Mouse (Mus musculus): ENCODE data around the gene Smurf2. TPM values are rescaled to one million over a fixed set of nuclear protein-coding genes. Genes with fewer than 3 reads are reported as not detected.

Gene Smurf2
- 21.7 TPM for polyA plus RNA-seq (2017; shearing (Covaris generic))

GRCm38 (mm10) chr11:106920551-106921379 is at the start of gene Smurf2:
Gene Smurf2 (minus strand): TSS chr11:106920715.

GRCm38 (mm10) chr11:106788775-106789459 is 131.6 kb downstream of the Smurf2 start, which contains the start of the genes Ddx5 and Cep95:
Gene Ddx5 (minus strand): TSS chr11:106789185.
Gene Cep95 (plus strand): TSS chr11:106789252.

GRCm38 (mm10) chr11:106779388-106780088 is 141.0 kb downstream of the Smurf2 start, which contains the start of gene Polg2:
Gene Polg2 (minus strand): TSS chr11:106779537.

Other genes with a start within 250 kb of the Smurf2 start
- gene Pecam1, start 170.1 kb downstream of the Smurf2 start, polyA plus RNA-seq (2017; shearing (Covaris generic)) = 71.9 TPM
- 12.5 TPM for gene Milr1, start 169.5 kb downstream of the Smurf2 start, polyA plus RNA-seq (2017; shearing (Covaris generic))
- gene Polg2, start 141.2 kb downstream of the Smurf2 start, polyA plus RNA-seq (2017; shearing (Covaris generic)) = 218 TPM
- 1,133 TPM for gene Ddx5, start 131.5 kb downstream of the Smurf2 start, polyA plus RNA-seq (2017; shearing (Covaris generic))
- gene Cep95, start 131.5 kb downstream of the Smurf2 start, polyA plus RNA-seq (2017; shearing (Covaris generic)) = 37.9 TPM
- 72.2 TPM for gene Kpna2, start 78.8 kb upstream of the Smurf2 start, polyA plus RNA-seq (2017; shearing (Covaris generic))
- gene 1810010H24Rik, start 105.0 kb upstream of the Smurf2 start, polyA plus RNA-seq (2017; shearing (Covaris generic)) = 1.0 TPM
- 18.0 TPM for gene Bptf, start 211.4 kb upstream of the Smurf2 start, polyA plus RNA-seq (2017; shearing (Covaris generic))

All from effector memory CD4-positive, alpha-beta T cell, adult 7 months (primary cell).